Mouse (Mus musculus) neural tube, embryonic 12.5 days (tissue): ENCODE measurements around the gene Ptprn. TPM values are rescaled to one million over a fixed set of nuclear protein-coding genes. Genes with fewer than 3 reads are reported as not detected.

Experiments used
- ATAC-seq: fragments of 200-750 bp; cut with Nextera tagmentation; 2 replicates; pipeline ENCODE4 v1.8.0; 2017; ENCODE audit warnings: low read depth, mild to moderate bottlenecking, moderate TSS enrichment, moderate library complexity; ENCODE audit not compliant: low FRiP score
- H3K27ac ChIP-seq: fragments of 300-500 bp; sonication (generic); 2 replicates; pipeline ENCODE4 v1.5.1; 2016
- H3K27me3 ChIP-seq: fragments of 300-500 bp; sonication (generic); replicated peaks from 2 replicates; pipeline ENCODE4 v1.6.1; 2016; ENCODE audit warnings: mild to moderate bottlenecking
- H3K36me3 ChIP-seq: fragments of 300-500 bp; sonication (generic); 2 replicates; pipeline ENCODE4 v1.6.1; 2016; ENCODE audit warnings: mild to moderate bottlenecking
- H3K4me1 ChIP-seq: fragments of 300-500 bp; sonication (generic); 2 replicates; pipeline ENCODE4 v1.6.1; 2016
- H3K4me2 ChIP-seq: fragments of 300-500 bp; sonication (generic); replicated peaks from 2 replicates; pipeline ENCODE4 v1.6.1; 2016; ENCODE audit warnings: mild to moderate bottlenecking
- H3K4me3 ChIP-seq: fragments of 300-500 bp; sonication (generic); 2 replicates; pipeline ENCODE4 v1.5.1; 2016
- H3K9ac ChIP-seq: fragments of 300-500 bp; sonication (generic); 2 replicates; pipeline ENCODE4 v1.6.1; 2016; ENCODE audit warnings: mild to moderate bottlenecking
- H3K9me3 ChIP-seq: fragments of 300-500 bp; sonication (generic); 2 replicates; pipeline ENCODE4 v1.6.1; 2016; ENCODE audit warnings: mild to moderate bottlenecking
- WGBS: fragments of 180-500 bp; shearing (Covaris S2); methylation state at CpG from one replicate; pipeline ENCODE4 v1.1.7; 2016; 5-methylcytosine and 5-hydroxymethylcytosine counted together
- polyA plus RNA-seq: library from polyadenylated mRNA; unstranded; fragments of >200 nt; fragmentation: Nextera tagmentation; extraction: Ambion mirVana; gene quantifications from 2 replicates; pipeline ENCODE4 v1.2.1, GENCODE M21; 2016

The Ptprn gene
- 13.8 and 15.0 TPM in 2 replicates for polyA plus RNA-seq

DNA sequence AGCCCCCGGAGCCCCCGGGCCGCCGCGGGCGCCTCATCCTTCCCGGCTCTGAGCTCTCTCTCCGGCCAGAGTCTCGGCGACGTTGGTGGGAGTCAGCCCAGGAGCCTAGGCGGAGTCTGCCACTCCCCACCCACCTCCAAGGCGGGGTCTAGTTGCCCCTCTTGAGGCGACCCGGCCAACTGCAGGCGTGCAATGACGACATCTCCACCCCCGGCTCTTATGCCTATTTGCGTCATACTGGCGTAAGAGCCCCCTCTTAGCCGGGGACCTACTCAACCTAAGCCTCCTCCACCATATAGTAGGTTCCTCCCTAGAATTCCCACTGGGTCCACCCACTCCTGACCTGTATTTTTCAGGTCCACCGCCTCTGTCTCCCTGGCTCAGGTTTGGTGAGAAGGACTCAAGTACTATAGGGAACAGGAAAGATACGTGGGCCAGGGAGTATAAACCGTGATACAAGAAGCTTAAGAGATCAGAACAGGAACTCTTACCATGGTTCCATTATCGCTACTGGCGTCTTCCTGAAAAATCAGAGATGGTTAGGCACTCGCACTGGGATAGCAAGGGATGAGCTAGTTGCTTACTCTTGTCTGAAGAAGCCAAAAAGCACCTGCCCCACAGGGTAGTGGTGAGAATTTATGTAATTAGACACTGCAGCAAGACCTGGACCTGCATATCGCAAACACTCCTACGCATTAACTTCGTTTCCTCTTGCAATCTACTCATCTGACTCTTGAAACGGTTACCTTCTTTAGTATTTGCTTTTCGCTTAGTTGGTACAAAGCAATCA lies at the start of gene Ptprn:
Gene Ptprn (minus strand): TSS at position 412 of the 790 bp plus-strand sequence.
- H3K27ac ChIP-seq = no peak within 1 kb of the TSS
- H3K36me3 ChIP-seq = no peaks in the 10 kb centered on the region
- peaks cover 54% of the 10 kb centered on the region for H3K27me3 ChIP-seq
- peak within 1 kb of the TSS; percentile 68 for H3K4me2 ChIP-seq
- H3K4me3 ChIP-seq = peak within 1 kb of the TSS; percentile 43
- peak; percentile 72 for ATAC-seq
- no peaks in the 10 kb centered on the region; the same call in 1 of the 2 replicates for H3K4me1 ChIP-seq
- H3K9me3 ChIP-seq = no peaks in the 10 kb centered on the region
- WGBS = 12% methylated on average over 32 of the region's 32 CpGs
- H3K9ac ChIP-seq = peak within 1 kb of the TSS; percentile 55

DNA sequence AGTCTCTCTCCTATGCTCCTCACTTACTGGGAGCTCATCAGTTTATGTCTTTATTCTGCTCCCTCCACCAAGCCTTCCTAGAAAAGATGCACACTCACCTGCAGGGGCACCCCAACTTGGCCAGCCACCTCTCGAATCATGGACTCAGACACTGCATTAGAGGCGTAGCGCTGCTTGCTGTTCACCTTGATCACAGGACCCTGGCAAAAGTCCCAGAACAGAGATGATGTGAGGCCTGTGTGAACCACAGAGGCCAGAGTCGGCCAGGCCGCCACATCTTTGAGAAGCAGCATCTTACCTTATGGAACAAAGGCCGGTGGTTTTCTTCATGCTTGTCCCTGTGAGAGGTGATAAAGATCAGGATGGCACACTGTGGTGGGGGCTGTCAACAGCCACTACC lies 47.4 kb upstream of the Ptprn start:
- no peak overlapping the region for H3K9ac ChIP-seq
- H3K4me1 ChIP-seq = peaks cover 9% of the 10 kb centered on the region
- no peak overlapping the region for H3K4me3 ChIP-seq
- no peak overlapping the region for H3K27ac ChIP-seq
- 95% methylated on average over 6 of the region's 6 CpGs for WGBS
- H3K36me3 ChIP-seq = peaks cover 85% of the 10 kb centered on the region
- H3K4me2 ChIP-seq = no peak overlapping the region
- no peak for ATAC-seq
- H3K9me3 ChIP-seq = no peaks in the 10 kb centered on the region
- H3K27me3 ChIP-seq = no peaks in the 10 kb centered on the region

DNA sequence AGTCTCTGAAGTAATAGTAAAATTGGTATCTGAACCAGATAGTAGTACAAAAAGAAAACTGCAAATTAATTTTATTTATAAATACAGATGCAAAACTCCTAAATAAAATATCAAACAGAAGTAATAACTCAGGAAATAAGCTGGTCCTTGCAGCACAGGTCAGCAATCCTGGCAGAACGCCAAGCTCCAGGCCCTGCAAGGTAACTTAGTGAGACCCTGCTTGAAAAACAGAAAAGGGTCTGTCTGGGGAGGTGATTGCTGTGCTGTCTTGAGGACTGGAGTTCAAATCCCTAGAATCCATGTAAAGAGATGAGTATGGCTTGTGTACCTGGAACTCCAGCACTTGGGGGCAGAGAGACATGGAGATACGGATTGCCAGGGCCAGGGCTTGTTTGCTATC lies 40.4 kb upstream of the Ptprn start:
- Histone ChIP-seq H3K27me3 (no peaks in the 10 kb centered on the region), H3K36me3 (peaks cover 25% of the 10 kb centered on the region), H3K9ac (no peak overlapping the region), H3K9me3 (no peaks in the 10 kb centered on the region), H3K4me3 (no peak overlapping the region), H3K27ac (no peak overlapping the region), H3K4me2 (no peak overlapping the region), H3K4me1 (no peaks in the 10 kb centered on the region)
- ATAC-seq = no peak
- 87% methylated on average over 2 of the region's 2 CpGs for WGBS

DNA sequence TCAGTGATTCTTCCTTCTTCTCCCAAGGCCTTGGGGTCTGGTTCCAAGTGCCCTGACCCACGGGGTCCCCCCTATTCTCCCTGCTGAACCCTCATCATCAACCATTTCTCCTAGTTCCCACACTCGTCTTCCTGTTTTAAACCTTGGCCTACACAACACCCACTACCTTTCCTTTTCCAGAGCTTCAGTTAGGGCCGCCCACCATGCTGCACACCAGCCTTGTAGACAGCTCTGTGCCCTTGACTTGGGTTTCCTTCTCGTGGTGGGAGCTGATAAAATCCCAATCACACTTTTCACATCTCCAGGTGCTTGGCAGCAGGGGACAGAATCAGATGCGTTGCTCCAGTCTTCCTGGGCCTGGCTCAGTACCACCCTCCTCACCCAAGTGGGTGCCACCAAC lies 30.0 kb upstream of the Ptprn start:
- H3K27me3 ChIP-seq = no peaks in the 10 kb centered on the region
- H3K27ac ChIP-seq = no peak overlapping the region
- ATAC-seq = no peak
- no peak overlapping the region for H3K9ac ChIP-seq
- no peak overlapping the region for H3K4me3 ChIP-seq
- 81% methylated on average over 5 of the region's 5 CpGs for WGBS
- no peaks in the 10 kb centered on the region for H3K9me3 ChIP-seq
- H3K36me3 ChIP-seq = no peaks in the 10 kb centered on the region
- no peak overlapping the region for H3K4me2 ChIP-seq
- H3K4me1 ChIP-seq = peaks cover 7% of the 10 kb centered on the region

DNA sequence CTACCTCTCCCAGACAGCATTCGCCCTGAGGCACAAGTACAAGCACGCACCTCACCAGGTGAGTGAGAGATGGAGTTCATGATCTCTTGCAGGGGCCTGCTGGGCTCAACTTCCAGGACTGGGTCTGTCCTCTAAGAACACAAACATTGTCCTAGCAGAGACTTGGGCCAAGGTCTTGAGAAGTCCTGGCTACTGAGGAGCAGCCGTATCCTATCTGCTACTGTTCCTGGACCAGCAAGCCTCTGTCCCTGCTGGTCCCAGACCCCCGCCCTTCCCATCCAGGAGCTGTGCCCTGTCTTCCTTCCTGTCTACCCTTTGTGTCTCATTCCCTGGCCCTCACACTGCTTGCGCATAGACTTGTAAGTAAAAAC lies 29.0 kb upstream of the Ptprn start:
- no peak for ATAC-seq
- Histone ChIP-seq H3K9me3 (no peaks in the 10 kb centered on the region), H3K27ac (no peak overlapping the region), H3K4me2 (no peak overlapping the region), H3K4me1 (peaks cover 17% of the 10 kb centered on the region), H3K27me3 (no peaks in the 10 kb centered on the region), H3K4me3 (no peak overlapping the region), H3K36me3 (no peaks in the 10 kb centered on the region), H3K9ac (no peak overlapping the region)
- 90% methylated on average over 5 of the region's 5 CpGs for WGBS

DNA sequence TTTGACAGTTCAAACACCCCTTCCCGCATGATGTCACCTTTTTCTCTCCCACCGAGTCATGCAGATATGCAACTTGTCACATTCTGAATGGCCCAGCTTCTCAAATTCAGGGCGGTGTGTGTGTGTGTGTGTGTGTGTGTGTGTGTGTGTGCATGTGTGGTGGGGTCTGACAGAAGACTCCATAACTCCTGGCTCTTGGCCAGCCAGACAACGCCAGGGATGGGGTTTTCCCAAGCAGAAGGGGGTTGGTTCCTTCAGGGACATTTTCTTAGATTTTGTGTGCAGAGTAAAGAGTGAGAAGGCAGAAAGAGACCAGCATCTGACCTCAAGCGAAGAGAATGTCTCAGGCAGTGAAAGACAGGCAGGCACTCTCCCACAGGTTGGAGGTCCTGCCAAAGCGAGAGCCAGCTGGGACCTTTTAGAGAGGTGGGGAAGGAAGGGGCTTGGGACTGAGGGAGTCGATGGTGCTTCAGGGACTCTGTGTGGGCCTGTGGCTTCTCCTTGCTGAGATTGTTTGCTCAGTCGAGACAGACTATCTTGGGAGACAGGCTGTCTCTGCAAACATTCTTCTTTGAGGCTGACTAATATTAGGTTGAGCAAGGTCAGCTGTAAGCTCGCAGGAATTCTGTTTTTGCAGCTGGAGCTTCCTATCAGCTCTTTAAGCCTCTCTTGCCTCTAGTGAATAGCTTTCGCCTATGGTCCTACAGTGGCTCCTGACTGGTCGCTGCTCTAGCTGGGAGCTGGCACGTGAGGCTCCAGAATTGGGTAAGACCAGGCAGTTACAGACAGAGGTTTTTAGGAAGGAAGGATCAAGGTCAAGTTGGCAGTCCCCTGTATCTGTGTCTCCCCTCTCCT lies 28.4 kb upstream of the Ptprn start:
- 60% methylated on average over 12 of the region's 12 CpGs for WGBS
- no peak for ATAC-seq
- Histone ChIP-seq H3K4me3 (no peak overlapping the region), H3K27ac (no peak overlapping the region), H3K4me2 (no peak overlapping the region), H3K27me3 (no peaks in the 10 kb centered on the region), H3K36me3 (no peaks in the 10 kb centered on the region), H3K9ac (no peak overlapping the region), H3K9me3 (no peaks in the 10 kb centered on the region), H3K4me1 (peaks cover 20% of the 10 kb centered on the region)

DNA sequence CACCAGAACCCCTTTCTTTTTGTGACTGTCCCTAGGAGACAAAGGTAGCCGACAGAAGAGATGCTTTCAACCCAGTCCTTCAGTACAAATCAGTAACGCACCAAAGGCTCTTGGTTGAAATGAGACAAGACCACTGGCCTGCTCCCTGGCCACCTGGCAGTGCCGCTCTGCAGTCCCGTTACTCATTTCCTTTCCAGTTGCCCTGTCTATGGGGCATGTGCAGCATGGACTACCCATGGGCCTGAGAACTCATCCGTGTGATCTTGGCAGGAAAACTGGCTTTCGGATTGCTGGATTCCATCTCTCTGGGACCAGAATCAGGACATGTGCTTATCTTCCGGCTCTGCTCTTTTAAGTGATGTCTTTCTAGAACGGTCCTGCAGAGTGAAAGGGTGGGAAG lies 27.0 kb upstream of the Ptprn start:
- no peak for ATAC-seq
- H3K4me1 ChIP-seq = peaks cover 20% of the 10 kb centered on the region
- no peak overlapping the region for H3K4me2 ChIP-seq
- WGBS = 89% methylated on average over 8 of the region's 8 CpGs
- no peaks in the 10 kb centered on the region for H3K36me3 ChIP-seq
- no peak overlapping the region for H3K27ac ChIP-seq
- no peaks in the 10 kb centered on the region for H3K27me3 ChIP-seq
- H3K9ac ChIP-seq = no peak overlapping the region
- no peak overlapping the region for H3K4me3 ChIP-seq
- no peaks in the 10 kb centered on the region for H3K9me3 ChIP-seq

DNA sequence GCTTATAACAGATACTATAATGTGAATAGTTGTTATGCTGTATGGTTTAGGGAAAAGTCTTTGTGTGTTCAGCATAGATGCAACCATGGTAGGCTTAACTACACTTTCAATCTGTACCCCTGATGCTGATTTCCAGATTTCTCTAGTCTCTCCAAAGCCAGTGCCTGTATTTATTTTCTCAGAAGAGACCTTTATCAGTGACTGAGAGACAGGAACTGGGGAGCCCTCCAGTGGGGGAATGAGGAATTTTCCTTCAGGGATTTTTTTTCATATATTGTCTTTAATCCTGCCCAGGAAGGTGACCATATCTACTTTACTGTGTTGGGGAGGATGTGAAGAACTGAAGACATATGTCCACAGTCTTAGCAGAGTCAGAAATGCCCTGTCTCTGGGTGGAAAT lies 26.3 kb upstream of the Ptprn start:
- ATAC-seq = peak; percentile 27; the same call in 1 of the 2 replicates
- Histone ChIP-seq H3K9ac (no peak overlapping the region), H3K27ac (no peak overlapping the region), H3K4me2 (no peak overlapping the region), H3K36me3 (no peaks in the 10 kb centered on the region), H3K4me3 (no peak overlapping the region), H3K27me3 (no peaks in the 10 kb centered on the region), H3K4me1 (peaks cover 20% of the 10 kb centered on the region), H3K9me3 (no peaks in the 10 kb centered on the region)

DNA sequence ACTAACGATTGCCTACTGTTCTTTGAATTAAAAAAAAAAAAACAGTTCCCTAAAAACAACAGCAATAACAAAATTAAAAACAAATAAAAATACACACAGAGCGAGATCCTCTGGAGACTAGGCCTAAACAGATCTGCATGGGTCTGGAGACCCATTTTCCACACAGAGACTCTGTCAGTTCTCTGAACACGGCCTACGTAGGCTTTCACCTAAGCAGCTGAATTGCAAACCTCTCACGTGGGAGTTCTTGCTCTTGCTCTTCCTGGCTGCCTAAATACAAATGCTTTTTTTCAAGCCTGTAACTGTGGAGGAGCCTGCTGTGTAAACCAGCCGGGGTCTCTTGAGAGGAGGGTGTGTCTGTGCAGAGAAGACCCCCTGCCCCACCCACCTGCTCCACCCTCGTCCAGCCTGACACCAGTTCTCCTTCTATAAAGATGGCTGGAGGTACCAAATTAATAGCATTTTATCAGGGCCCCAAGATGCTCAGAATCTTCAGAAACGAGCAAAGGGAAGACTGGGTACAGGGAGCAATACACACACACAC lies 25.7 kb upstream of the Ptprn start:
- H3K9ac ChIP-seq = peak overlapping the region; percentile 26; the same call in 1 of the 2 replicates
- peaks cover 20% of the 10 kb centered on the region for H3K4me1 ChIP-seq
- WGBS = 38% methylated on average over 8 of the region's 8 CpGs
- no peak overlapping the region for H3K4me3 ChIP-seq
- peak overlapping the region; percentile 80 for H3K27ac ChIP-seq
- peak overlapping the region; percentile 32; the same call in 1 of the 2 replicates for H3K4me2 ChIP-seq
- no peaks in the 10 kb centered on the region for H3K27me3 ChIP-seq
- no peaks in the 10 kb centered on the region for H3K9me3 ChIP-seq
- no peaks in the 10 kb centered on the region for H3K36me3 ChIP-seq
- ATAC-seq = peak; percentile 37

DNA sequence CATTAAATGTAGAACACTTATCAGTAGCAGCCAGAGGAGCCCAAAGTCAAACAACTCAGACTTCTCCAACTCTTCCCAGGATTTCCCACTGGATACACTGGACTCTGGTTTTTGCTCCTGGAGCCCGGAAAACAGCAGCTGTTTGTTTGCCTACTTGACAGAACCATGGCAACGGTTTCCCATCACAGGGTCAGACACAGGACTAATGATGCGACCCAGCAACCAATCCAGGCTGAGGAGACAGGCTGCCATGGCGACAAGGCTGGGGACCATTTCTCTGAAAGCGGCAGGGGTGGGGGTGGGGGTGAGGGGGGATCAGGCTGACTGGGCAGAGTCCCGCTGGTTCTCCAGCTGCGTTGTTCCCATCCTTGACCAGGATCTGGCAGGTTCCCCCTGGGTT lies 25.1 kb upstream of the Ptprn start:
- peak overlapping the region; percentile 32; the same call in 1 of the 2 replicates for H3K4me2 ChIP-seq

DNA sequence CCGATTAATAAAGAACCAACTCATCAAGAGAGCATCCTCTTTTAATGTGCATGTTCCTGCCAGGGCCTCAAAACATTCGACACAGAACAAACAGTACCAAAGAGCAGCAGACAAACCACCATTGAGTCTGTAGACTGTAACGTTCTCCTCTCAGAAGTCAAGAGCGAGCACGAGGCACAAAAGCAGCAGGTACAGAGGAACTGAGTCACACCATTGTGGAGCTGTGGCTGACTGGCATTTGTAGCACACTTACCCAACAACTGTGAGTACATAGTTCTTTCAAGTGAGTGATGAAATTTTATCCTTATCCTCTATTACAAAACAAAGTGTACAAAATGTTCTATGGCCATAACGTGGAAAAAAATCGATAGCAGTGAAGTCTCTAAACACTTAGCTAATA lies 20.6 kb upstream of the Ptprn start:
- peaks cover 15% of the 10 kb centered on the region for H3K4me1 ChIP-seq
- no peaks in the 10 kb centered on the region for H3K9me3 ChIP-seq
- no peak for ATAC-seq
- H3K36me3 ChIP-seq = no peaks in the 10 kb centered on the region
- WGBS = 91% methylated on average over 7 of the region's 7 CpGs
- no peaks in the 10 kb centered on the region for H3K27me3 ChIP-seq
- no peak overlapping the region for H3K4me3 ChIP-seq
- H3K27ac ChIP-seq = no peak overlapping the region
- no peak overlapping the region for H3K4me2 ChIP-seq
- H3K9ac ChIP-seq = no peak overlapping the region

More for the DNA sequence above, 25.1 kb upstream of the Ptprn start:
- no peak overlapping the region for H3K9ac ChIP-seq
- H3K27me3 ChIP-seq = no peaks in the 10 kb centered on the region
- H3K36me3 ChIP-seq = no peaks in the 10 kb centered on the region
- no peak overlapping the region for H3K4me3 ChIP-seq
- H3K9me3 ChIP-seq = no peaks in the 10 kb centered on the region
- peak; percentile 91 for ATAC-seq
- H3K27ac ChIP-seq = peak overlapping the region; percentile 70
- WGBS = 2% methylated on average over 7 of the region's 7 CpGs
- H3K4me1 ChIP-seq = peaks cover 20% of the 10 kb centered on the region

DNA sequence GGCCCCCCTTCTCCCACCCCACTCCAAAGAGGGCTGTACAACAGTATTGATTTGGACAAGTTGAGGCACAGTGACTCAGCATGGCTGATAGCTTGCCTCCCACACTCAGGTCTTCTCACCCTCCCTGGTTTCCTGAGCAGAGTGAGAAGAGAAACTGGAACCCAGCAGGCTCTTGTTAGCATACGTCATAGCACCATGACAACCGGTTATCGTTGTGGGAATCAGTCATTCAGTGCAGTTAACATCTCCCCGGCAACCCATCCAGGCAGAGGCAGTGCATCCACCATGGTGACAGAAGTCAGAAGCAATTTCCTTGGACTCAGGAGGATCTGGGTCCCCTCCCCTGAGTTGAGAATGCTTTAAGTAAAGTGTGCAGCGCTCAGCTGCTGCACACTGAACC lies 18.7 kb upstream of the Ptprn start:
- Histone ChIP-seq H3K4me1 (peaks cover under 1% of the 10 kb centered on the region; the same call in 1 of the 2 replicates), H3K4me2 (no peak overlapping the region), H3K36me3 (no peaks in the 10 kb centered on the region), H3K27ac (no peak overlapping the region), H3K27me3 (peaks cover 7% of the 10 kb centered on the region; the same call in 1 of the 2 replicates), H3K9ac (no peak overlapping the region), H3K4me3 (no peak overlapping the region), H3K9me3 (no peaks in the 10 kb centered on the region)
- WGBS = 70% methylated on average over 5 of the region's 5 CpGs
- ATAC-seq = no peak
